Mouse (Mus musculus) lung, adult 18-20 months (tissue): ENCODE results near the gene Gm525.
A peak's percentile ranks its signal among the peaks of the same experiment; 100 is the strongest.
"Not testable (repeated sequence)": the region's sequence is repeated elsewhere in the genome, so short reads cannot be mapped to it uniquely, and the experiment has no call there.

Experiments
- DNase-seq, 2 experiments: peaks; one replicate each; pipeline ENCODE4 v3.0.0; 2022; ENCODE audit warnings: mixed read lengths in 2 of 2

Gene Gm525

GRCm38 (mm10) chr11:89064312-89064711 is 9.3 kb upstream of the Gm525 start:
- no peak for DNase-seq

DNA sequence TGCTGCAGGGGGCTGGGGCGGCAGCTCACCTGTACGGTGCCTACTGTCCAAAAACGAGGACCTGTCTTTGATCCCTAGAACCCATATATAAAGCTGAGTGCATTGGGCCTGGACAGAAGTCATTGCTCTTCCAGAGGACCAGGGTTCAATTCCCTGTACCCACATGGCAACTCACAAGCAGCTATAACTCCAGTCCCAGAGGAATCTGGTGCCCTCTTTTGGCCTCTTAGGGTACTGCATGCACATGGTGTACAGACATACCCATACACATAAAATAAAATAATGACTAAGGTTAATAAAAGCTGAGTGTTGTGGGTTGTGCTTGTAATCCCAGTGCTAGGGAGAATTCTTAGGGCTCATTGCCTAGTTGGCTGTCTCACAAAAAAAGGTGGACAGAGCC is 8.3 kb upstream of the Gm525 start:
- no peak for DNase-seq

DNA sequence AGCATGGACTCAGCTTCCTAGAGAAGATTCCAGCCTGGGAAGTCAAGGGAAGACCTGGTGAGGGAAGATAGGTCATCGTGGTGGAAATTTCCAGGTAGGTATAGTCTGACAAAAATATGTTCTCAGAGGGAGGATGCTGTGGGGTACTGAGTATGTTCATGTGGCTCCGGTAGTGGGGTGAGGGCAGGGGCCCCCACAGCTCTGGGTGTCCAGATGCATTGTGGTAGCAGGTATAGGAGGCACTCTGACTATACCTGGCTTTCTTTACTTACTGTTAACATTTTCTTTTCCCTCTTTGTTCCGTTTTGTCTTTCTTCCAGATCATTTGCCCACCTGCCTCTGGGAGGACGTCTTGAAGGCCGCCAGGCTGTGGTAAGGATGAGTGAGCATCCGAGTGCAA is 7.5 kb upstream of the Gm525 start:
- DNase-seq = no peak

- DNase-seq = no peak
Measured at GRCm38 (mm10) chr11:89066750-89067149, 6.9 kb upstream of the Gm525 start, which contains the start of gene Dgke. Gene Dgke, minus strand, starts transcription at chr11:89066850.

DNA sequence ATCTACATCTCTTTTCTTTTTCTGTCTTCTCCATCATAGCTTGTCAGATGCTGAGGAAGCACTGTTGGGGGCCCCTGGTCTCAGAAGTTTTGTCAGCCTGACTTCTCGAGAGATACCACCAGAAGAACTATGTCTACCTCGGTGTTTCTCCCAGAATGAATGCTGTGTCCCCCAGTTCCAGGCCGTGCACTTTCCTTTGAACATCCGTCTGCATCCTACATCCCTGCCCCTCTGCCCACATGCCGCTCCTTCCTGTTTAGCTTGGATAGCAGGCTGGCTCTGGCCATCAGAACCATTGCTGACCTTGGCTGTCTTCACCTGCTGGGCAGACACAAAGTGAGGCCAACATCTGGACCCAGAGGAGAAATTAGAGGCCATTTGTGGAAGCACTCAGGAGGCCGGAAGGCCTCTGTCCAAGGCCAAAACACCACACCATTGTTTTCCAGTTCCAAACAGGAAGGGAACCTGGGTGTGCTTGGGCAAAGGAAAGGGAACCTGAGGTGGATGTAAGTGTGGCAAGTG is 6.3 kb upstream of the Gm525 start:
- no peak for DNase-seq

DNA sequence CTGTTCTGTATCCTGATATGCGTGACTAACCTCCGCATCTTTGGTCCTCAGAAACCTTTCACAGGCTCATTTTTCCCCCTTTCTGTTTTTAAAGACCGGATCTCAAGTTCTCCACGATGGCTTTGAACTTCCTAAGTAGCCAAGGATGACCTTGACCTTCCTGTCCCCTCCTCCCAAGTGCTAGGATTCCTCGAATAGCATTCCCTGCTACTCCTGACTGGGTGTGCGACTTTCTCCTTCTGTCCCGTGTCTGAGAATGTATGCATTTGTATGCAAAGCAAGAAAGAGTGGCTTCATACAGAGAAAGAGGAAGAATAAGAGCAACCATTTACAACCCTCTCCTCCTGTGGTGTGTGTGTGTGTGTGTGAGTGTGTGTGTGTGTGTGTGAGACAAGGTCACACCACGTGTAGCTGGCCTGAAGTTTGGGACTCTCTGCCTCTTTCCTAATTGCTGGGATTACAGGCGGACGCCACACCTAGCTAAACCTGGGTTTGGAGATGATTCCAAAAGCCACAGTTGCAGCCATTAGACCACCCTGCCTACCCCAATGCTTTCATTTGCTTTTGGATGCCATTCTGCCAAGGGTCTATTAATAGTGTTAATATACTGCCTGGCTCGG is 5.7 kb upstream of the Gm525 start:
- no peak for DNase-seq

DNA sequence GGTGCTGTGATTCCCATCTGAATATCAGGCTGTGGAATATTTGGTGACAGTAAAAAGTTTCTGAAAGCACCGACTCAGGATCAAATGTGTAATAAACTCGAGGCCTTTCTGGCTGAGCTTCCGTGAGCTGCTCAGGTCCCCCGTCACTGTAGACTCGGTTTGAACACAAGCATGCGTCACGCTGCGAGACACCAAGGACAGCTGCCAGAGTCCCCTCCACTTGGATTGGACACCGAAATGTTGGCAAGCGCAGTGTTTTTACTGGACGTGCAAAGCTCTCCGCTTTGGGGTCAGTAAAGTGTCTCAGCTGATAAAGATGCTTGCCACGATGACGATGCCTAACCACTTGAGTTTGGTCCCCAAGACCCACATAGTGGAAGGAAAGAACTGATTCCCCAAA is 5.0 kb upstream of the Gm525 start:
- no peak for DNase-seq

DNA sequence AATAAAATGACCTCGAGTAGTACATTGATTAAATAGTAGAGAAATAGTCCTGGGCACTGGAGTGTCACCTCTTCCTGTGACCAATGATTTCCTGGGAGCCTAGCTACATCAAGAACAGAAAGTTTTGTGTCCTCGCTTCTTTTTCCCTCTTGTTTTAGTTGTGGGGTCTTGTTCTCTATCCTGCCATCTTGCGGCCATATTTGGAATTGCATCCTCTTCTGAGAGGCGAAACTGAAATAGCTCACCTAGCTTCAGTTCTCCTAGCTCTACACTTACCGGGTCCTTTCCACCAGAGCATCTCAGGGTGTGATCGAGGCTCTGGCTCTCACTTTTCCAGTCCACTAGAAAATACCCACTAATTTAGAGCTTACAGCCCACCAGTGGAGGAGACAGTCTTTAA is 4.3 kb upstream of the Gm525 start:
- DNase-seq = peak; percentile 34 to 56

GRCm38 (mm10) chr11:89071522-89071921 is 2.1 kb upstream of the Gm525 start:
- DNase-seq = no peak

- no peak for DNase-seq
Measured at GRCm38 (mm10) chr11:89074783-89075413, 1.3 kb downstream of the Gm525 start.

DNA sequence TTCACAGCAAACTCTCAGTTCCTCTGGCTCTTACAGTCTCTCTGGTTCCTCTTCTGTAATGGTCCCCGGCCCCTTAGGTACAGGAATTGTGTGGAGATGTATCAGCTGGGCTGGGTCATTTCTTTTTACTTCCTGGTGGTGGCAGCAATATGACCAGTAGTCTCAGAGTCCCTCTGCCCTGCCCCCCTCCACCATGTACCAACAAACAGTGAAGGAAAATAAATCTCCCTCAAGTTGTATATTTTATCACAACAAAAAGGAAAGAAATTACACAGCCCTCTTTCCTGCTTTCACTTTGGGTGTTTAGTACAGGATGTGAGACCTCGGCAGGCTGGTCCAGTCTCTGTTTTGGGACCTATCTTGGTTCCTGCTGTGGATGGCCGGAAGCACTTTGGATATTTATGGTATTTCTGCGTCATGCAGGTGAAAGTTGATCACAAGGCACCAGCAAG is 2.8 kb downstream of the Gm525 start:
- DNase-seq = no peak

DNA sequence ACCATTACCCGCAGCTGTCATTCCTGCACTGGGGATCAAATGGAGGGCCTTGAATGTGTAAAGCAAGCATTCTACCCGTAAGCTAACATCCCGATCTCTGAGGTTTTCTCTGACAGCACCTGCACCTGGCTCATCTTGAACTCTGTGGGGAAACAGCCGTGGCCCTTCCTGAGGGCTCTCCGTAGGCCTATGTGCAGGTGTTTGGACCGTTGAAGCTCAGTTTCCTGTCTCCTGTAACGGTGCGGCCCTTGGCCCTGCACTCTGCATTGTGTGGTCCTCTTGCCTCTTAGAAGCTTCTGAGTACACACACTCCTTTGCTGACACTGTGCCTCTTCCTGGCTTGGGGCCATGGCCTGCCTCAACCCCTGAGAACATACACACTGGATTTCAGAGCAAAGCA is 4.0 kb downstream of the Gm525 start:
- no peak for DNase-seq

- no peak for DNase-seq
Measured at GRCm38 (mm10) chr11:89078305-89078704, 4.7 kb downstream of the Gm525 start.

- DNase-seq = no peak
Measured at GRCm38 (mm10) chr11:89078996-89079680, 5.5 kb downstream of the Gm525 start.

GRCm38 (mm10) chr11:89081906-89082305 is 8.3 kb downstream of the Gm525 start:
- not testable (repeated sequence) for DNase-seq

GRCm38 (mm10) chr11:89082691-89083090 is 9.1 kb downstream of the Gm525 start:
- DNase-seq = not testable (repeated sequence)

DNA sequence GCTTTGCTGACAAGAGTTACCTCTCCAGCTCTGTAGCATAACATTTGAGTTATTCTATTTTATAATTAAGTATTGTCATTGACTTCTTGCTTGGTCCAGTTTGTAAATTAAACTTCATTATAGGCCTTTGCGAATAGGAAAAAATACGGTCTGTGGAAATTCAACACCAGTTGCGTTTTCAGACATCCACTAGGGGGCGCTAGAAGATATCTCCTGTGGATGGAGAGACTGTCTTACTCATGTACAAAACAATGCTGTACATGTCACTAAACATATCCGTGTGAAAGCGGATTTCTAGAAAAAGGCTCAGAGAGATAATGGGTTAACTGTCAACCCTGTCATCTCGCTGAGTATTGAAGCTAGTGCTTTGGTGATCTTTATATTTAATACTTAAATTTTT is 11.0 kb downstream of the Gm525 start:
- DNase-seq = peak in 1 of 2 experiments; percentile 42

GRCm38 (mm10) chr11:89086208-89086809 is 12.7 kb downstream of the Gm525 start:
- DNase-seq = no peak

- no peak for DNase-seq
Measured at GRCm38 (mm10) chr11:89088754-89089153, 15.1 kb downstream of the Gm525 start.

DNA sequence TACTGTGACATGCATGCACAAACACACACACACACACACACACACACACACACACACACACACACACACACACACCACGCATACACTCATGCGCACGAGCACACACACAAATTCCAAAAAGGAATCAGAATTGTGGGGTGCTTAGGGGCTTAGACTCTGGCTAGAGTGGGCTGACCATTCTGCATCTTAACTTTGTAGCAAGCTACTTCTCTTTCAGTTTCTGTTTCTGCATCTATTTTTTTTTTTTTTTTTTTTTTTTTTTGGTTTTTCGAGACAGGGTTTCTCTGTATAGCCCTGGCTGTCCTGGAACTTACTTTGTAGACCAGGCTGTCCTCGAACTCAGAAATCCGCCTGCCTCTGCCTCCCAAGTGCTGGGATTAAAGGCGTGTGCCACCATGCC is 16.7 kb downstream of the Gm525 start:
- not testable (repeated sequence) for DNase-seq

DNA sequence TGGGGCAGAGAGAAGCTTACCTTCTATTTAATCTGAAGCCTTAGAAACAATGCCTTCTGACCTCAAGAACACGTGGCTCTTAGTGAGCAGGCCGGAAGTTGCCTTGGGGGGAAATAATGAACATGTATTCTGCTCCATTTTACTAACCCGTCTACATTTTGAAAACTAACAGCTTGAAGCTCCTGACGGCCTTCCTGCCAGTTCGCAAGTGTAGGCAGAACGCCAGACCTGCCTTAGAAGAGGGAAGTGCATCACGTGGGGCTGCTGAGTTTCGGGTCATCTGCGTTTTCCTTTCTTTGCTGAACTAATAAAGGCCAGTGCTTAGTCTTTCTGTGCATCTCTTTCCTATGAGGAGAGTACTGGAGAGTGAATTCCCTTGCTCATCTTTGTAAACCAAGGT is 19.1 kb downstream of the Gm525 start:
- peak; percentile 41 to 58 for DNase-seq

GRCm38 (mm10) chr11:89095306-89095705 is 21.7 kb downstream of the Gm525 start:
- DNase-seq = no peak

DNA sequence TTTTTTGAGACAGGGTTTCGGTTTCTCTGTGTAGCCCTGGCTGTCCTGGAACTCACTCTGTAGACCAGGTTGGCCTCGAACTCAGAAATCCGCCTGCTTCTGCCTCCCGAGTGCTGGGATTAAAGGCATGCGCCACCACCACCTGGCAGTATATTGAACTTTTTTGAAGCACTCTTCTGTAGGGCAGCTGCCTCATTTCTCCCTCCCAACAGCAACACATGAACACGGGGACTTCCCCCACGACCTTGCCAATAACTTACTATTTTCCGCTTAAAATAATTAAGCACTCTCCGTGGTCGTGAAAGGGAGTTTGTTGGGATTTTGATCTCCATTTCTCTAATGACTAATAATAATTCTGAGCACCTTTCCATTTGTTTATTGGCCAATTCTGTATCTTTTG is 23.7 kb downstream of the Gm525 start:
- DNase-seq = not testable (repeated sequence)
